In the genomic region with DNA sequence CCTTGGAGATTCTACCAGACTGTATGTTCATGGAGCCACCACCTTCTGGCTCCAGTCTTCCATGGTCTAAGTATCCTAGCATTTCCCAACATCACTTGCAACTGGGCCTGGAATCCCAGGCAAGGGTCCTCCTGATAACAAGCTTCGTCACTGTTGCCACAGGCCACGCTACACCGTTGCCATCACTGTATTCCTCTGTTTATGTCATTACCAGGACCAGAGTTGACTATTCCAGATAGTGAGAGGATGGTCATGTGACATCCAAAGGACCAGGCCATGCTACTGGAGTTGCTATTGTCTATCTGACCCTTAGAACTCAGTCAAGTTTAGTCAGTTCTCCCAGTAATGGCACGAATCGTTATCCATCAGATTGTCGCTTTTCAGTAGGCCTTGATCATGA, we compare ENCODE assay signal across 15 mouse cellular contexts.
"Had no signal": no experiment of that assay in that cellular context is flagged by ENCODE, and none has a peak within 500 bp of the region (broad histone marks: within the 10 kb centered on the region; RNA-seq: fewer than 3 reads in every experiment).

No protein-coding gene starts in this region.

- H3K4me3 ChIP-seq: kidney, embryonic 15.5 days; left cerebral cortex, adult 2 months; limb, embryonic 10.5 days; midbrain, embryonic 10.5 days; myocyte; neural tube, embryonic 15.5 days had no signal

- H3K9me3 ChIP-seq: kidney, embryonic 15.5 days; limb, embryonic 10.5 days; midbrain, embryonic 10.5 days; neural tube, embryonic 15.5 days had no signal

- ATAC-seq: intestine, embryonic 16.5 days; lung, postnatal 0 days had no signal

- H3K27me3 ChIP-seq: kidney, embryonic 15.5 days; neural tube, embryonic 15.5 days had no signal

- H3K4me1 ChIP-seq: kidney, embryonic 15.5 days; limb, embryonic 10.5 days; neural tube, embryonic 15.5 days had no signal

- H3K36me3 ChIP-seq: kidney, embryonic 15.5 days; limb, embryonic 10.5 days; midbrain, embryonic 10.5 days; neural tube, embryonic 15.5 days had no signal

- H3K4me2 ChIP-seq: kidney, embryonic 15.5 days; neural tube, embryonic 15.5 days had no signal

- H3K27ac ChIP-seq: kidney, embryonic 15.5 days; left cerebral cortex, adult 2 months; limb, embryonic 10.5 days; midbrain, embryonic 10.5 days; neural tube, embryonic 15.5 days had no signal

- H3K9ac ChIP-seq: kidney, embryonic 15.5 days; neural tube, embryonic 15.5 days had no signal

- DNase-seq: kidney, adult 2 months; kidney, postnatal 14 days; lung, adult 2 months; lung, postnatal 4 days; midbrain, embryonic 14.5 days; right cerebral cortex, adult 18-20 months; right cerebral cortex, postnatal 25 days had no signal
